Mouse (Mus musculus) lung, embryonic 14.5 days (tissue): ENCODE data around the gene Abhd14a. TPM values are rescaled to one million over a fixed set of nuclear protein-coding genes. Genes with fewer than 3 reads are reported as not detected.

Experiments
- ATAC-seq: fragments of 200-750 bp; cut with Nextera tagmentation; 2 replicates; pipeline ENCODE4 v1.8.0; 2017; ENCODE audit warnings: mild to moderate bottlenecking, moderate TSS enrichment, moderate library complexity; ENCODE audit not compliant: insufficient read depth
- DNase-seq: peaks from one replicate; pipeline ENCODE4 v3.0.0-alpha.2; 2015
- H3K27ac ChIP-seq: fragments of 300-500 bp; sonication (generic); 2 replicates; pipeline ENCODE4 v1.5.1; 2014; ENCODE audit warnings: low read depth, mild to moderate bottlenecking, moderate library complexity
- H3K27me3 ChIP-seq: fragments of 300-500 bp; sonication (generic); 2 replicates; pipeline ENCODE4 v1.6.1; 2014; ENCODE audit warnings: low read length, control low read depth; ENCODE audit not compliant: insufficient read depth
- H3K36me3 ChIP-seq: fragments of 300-500 bp; sonication (generic); 2 replicates; pipeline ENCODE4 v1.6.1; 2014; ENCODE audit warnings: control low read depth; ENCODE audit not compliant: insufficient read depth
- H3K4me1 ChIP-seq: fragments of 300-500 bp; sonication (generic); 2 replicates; pipeline ENCODE4 v1.6.1; 2014; ENCODE audit warnings: antibody characterized with exemption, control low read depth; ENCODE audit not compliant: insufficient read depth
- H3K4me2 ChIP-seq: fragments of 300-500 bp; sonication (generic); 2 replicates; pipeline ENCODE4 v1.6.1; 2014; ENCODE audit warnings: mild to moderate bottlenecking
- H3K4me3 ChIP-seq: fragments of 300-500 bp; sonication (generic); 2 replicates; pipeline ENCODE4 v1.5.1; 2014; ENCODE audit warnings: low read depth, low read length
- H3K9ac ChIP-seq: fragments of 300-500 bp; sonication (generic); 2 replicates; pipeline ENCODE4 v1.6.1; 2014
- H3K9me3 ChIP-seq: fragments of 300-500 bp; sonication (generic); 2 replicates; pipeline ENCODE4 v1.6.1; 2016; ENCODE audit warnings: low read depth, low read length, control low read depth
- CTCF ChIP-seq: IDR thresholded peaks from 2 replicates; pipeline ENCODE4 v1.5.1; 2016; ENCODE audit warnings: antibody characterized with exemption, low read depth
- WGBS: fragments of 180-500 bp; shearing (Covaris S2); extraction: QIAGEN DNeasy Blood & Tissue Kit; methylation state at CpG from one replicate; pipeline ENCODE4 v1.1.7; 2014; 5-methylcytosine and 5-hydroxymethylcytosine counted together
- polyA plus RNA-seq: library from polyadenylated mRNA; unstranded; fragments of >200 nt; fragmentation: Nextera tagmentation; extraction: Ambion mirVana; gene quantifications from 2 replicates; pipeline ENCODE4 v1.2.1, GENCODE M21; 2014

Abhd14a gene
- polyA plus RNA-seq, 1 experiment from 2014 or later = 48.4 TPM

DNA sequence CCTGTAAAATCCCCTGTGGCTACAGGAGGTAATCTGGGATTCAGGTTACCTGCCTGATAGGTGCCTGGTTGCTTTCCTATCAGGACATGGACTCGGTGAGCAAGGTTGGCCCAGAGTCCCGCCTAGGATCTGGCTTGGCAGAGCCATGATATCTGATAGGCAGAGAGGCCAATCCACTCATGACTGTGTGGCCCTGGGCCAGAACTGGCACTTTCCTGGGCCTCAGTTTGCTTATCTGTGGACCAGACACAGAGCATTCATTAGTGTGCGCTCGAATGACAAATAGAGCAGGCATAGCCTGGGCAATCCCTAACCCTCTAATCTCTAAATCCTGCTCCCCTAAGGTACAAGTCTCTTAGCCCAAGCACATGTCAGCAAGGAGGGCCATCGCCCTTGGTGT is 45.3 kb downstream of the Abhd14a start:
- H3K9me3 ChIP-seq = no peaks in the 10 kb centered on the region
- no peak overlapping the region for H3K4me3 ChIP-seq
- no peaks in the 10 kb centered on the region for H3K27me3 ChIP-seq
- DNase-seq (no peak), ATAC-seq (no peak)
- WGBS = 64% methylated on average over 5 of the region's 5 CpGs
- H3K4me1 ChIP-seq = peaks cover 15% of the 10 kb centered on the region
- H3K27ac ChIP-seq = no peak overlapping the region
- H3K36me3 ChIP-seq = no peaks in the 10 kb centered on the region
- no peak for TF ChIP-seq CTCF
- H3K9ac ChIP-seq = no peak overlapping the region
- H3K4me2 ChIP-seq = no peak overlapping the region

GRCm38 (mm10) chr9:106399808-106400207 is 47.7 kb downstream of the Abhd14a start:
- ATAC-seq (no peak), DNase-seq (no peak)
- TF ChIP-seq CTCF = no peak
- 0 out of 2 replicates have a peak, but pooled peaks cover 3% of the 10 kb centered on the region for H3K4me1 ChIP-seq
- H3K27ac ChIP-seq = no peak overlapping the region
- H3K4me2 ChIP-seq = no peak overlapping the region
- no peaks in the 10 kb centered on the region for H3K27me3 ChIP-seq
- no peak overlapping the region for H3K9ac ChIP-seq
- no peaks in the 10 kb centered on the region for H3K9me3 ChIP-seq
- no peak overlapping the region for H3K4me3 ChIP-seq
- H3K36me3 ChIP-seq = no peaks in the 10 kb centered on the region
- WGBS = 83% methylated on average over 3 of the region's 3 CpGs

DNA sequence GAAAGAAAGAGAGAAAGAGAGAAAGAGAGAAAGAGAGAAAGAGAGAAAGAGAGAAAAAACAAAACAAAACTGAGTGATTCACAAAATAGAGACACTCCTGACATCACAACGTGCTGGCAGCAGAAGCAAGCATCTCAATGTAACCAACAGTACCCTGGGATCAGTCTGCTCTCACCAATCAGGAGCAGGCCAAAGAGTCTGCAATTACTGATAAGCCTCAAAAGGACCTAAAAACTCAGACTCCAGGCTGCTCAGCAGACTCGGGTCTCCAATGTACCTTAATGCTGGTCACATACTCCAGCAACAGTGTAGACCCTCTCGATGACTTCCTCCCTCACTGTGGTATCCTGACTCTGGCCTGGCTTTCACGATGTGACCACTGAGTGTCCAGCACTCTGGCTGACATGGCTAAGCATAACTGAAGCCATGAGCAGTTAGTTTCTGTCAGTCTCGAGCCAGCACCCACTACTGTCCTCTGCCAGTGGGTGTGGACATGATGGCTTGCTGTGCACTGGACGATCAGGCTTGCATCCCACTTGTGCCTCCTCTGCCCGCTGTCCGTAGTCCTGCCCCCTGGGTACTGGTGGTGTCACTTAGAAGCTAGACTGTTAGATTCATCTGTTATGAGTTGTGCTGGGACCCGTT is 48.7 kb downstream of the Abhd14a start:
- no peaks in the 10 kb centered on the region for H3K9me3 ChIP-seq
- H3K4me1 ChIP-seq = 0 out of 2 replicates have a peak, but pooled peaks cover 3% of the 10 kb centered on the region
- H3K36me3 ChIP-seq = no peaks in the 10 kb centered on the region
- TF ChIP-seq CTCF = no peak
- H3K27me3 ChIP-seq = no peaks in the 10 kb centered on the region
- ATAC-seq (no peak), DNase-seq (no peak)
- H3K4me2 ChIP-seq = no peak overlapping the region
- no peak overlapping the region for H3K4me3 ChIP-seq
- WGBS = 44% methylated on average over 9 of the region's 9 CpGs
- H3K27ac ChIP-seq = no peak overlapping the region
- no peak overlapping the region for H3K9ac ChIP-seq

DNA sequence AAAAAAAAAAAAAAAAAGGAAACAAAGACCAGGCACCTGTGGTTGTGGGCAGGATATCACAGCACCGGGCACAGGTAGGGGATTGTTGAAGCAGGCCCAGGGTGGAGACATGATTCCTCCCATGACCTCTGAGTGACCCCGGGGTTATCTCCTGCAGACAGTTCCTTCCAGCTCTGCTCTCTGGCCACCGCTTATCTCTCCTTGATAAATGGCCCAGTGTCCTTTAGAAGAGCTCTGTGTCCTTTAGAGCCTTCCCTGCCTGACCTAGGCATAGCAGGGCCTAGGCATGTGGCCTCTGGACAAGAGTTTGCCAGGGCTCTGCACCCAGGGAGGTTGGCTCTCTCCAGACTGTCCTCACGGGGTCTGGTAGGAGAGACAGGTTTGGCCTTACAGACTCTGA is 49.7 kb downstream of the Abhd14a start:
- Histone ChIP-seq H3K27me3 (no peaks in the 10 kb centered on the region), H3K9ac (no peak overlapping the region), H3K9me3 (no peaks in the 10 kb centered on the region), H3K4me3 (no peak overlapping the region), H3K36me3 (no peaks in the 10 kb centered on the region), H3K4me2 (no peak overlapping the region), H3K4me1 (peaks cover 3% of the 10 kb centered on the region; the same call in 1 of the 2 replicates), H3K27ac (no peak overlapping the region)
- DNase-seq (no peak), ATAC-seq (no peak)
- WGBS = 49% methylated on average over 4 of the region's 4 CpGs
- TF ChIP-seq CTCF = no peak

- WGBS = 40% methylated on average over 11 of the region's 11 CpGs
- Histone ChIP-seq H3K4me3 (no peak overlapping the region), H3K9me3 (no peaks in the 10 kb centered on the region), H3K27ac (no peak overlapping the region), H3K4me2 (no peak overlapping the region), H3K36me3 (no peaks in the 10 kb centered on the region), H3K4me1 (peaks cover 3% of the 10 kb centered on the region; the same call in 1 of the 2 replicates), H3K9ac (no peak overlapping the region; the same call in 1 of the 2 replicates), H3K27me3 (no peaks in the 10 kb centered on the region)
- ATAC-seq (peak; percentile 65; the same call in 1 of the 2 replicates), DNase-seq (peak; percentile 69)
- peak; percentile 55 for TF ChIP-seq CTCF
Measured at GRCm38 (mm10) chr9:106394649-106395602, 52.6 kb downstream of the Abhd14a start.

DNA sequence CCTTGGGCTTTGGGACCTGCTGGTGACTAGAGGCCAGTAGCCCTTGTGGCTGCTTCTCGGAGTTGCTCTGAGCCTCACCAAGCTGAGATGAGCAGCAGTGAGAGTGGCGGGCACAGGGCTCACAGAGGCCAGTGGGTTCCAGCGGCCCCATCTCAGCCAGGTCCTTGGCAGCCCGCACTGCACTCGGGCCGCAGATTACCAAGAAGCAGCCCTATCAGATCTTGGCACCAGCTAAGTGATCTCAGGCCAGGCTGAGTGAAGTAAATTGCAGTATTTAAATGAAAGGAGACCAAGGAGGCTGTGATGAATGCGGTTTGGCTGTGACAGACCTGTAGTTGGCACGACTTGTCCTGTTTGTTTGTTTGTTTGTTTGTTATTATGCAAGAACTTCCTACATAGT is 53.9 kb downstream of the Abhd14a start:
- WGBS = 77% methylated on average over 8 of the region's 8 CpGs
- Histone ChIP-seq H3K9ac (no peak overlapping the region), H3K36me3 (no peaks in the 10 kb centered on the region), H3K4me1 (peaks cover 3% of the 10 kb centered on the region; the same call in 1 of the 2 replicates), H3K9me3 (no peaks in the 10 kb centered on the region), H3K27ac (no peak overlapping the region), H3K27me3 (no peaks in the 10 kb centered on the region), H3K4me3 (no peak overlapping the region), H3K4me2 (no peak overlapping the region)
- DNase-seq (no peak), ATAC-seq (no peak)
- no peak for TF ChIP-seq CTCF
